Mouse (Mus musculus) heart, embryonic 11.5 days (tissue): ENCODE measurements at regions not wholly inside any gene's neighbourhood (a gene's known extent, or its start where the extent isn't known, plus 50 kb on each side); places are given as distances from the start of the nearest gene placed in this dataset.

Experiments
- ATAC-seq: fragments of 200-750 bp; cut with Nextera tagmentation; replicated peaks from 2 replicates; pipeline ENCODE4 v1.8.0; 2017; ENCODE audit warnings: moderate library complexity; ENCODE audit not compliant: insufficient number of reproducible peaks, low FRiP score, low TSS enrichment
- H3K27ac ChIP-seq: fragments of 300-500 bp; sonication (generic); 2 replicates; pipeline ENCODE4 v1.5.1; 2014; ENCODE audit warnings: mild to moderate bottlenecking, low read depth, low read length
- H3K27me3 ChIP-seq: fragments of 300-500 bp; sonication (generic); 2 replicates; pipeline ENCODE4 v1.6.1; 2014; ENCODE audit warnings: mild to moderate bottlenecking, low read length, mixed read lengths; ENCODE audit not compliant: control insufficient read depth, insufficient read depth
- H3K36me3 ChIP-seq: fragments of 300-500 bp; sonication (generic); 2 replicates; pipeline ENCODE4 v1.6.1; 2014; ENCODE audit warnings: mild to moderate bottlenecking, low read length, moderate library complexity, mixed read lengths; ENCODE audit not compliant: control insufficient read depth, insufficient read depth
- H3K4me1 ChIP-seq: fragments of 300-500 bp; sonication (generic); 2 replicates; pipeline ENCODE4 v1.6.1; 2014; ENCODE audit warnings: low read length; ENCODE audit not compliant: control insufficient read depth, insufficient read depth
- H3K4me2 ChIP-seq: fragments of 300-500 bp; sonication (generic); 2 replicates; pipeline ENCODE4 v1.6.1; 2014; ENCODE audit warnings: mild to moderate bottlenecking, moderate library complexity
- H3K4me3 ChIP-seq: fragments of 300-500 bp; sonication (generic); 2 replicates; pipeline ENCODE4 v1.5.1; 2014; ENCODE audit warnings: low read depth, low read length
- H3K9ac ChIP-seq: fragments of 300-500 bp; sonication (generic); 2 replicates; pipeline ENCODE4 v1.6.1; 2014; ENCODE audit warnings: mild to moderate bottlenecking, low read depth, low read length, moderate library complexity
- H3K9me3 ChIP-seq: fragments of 300-500 bp; sonication (generic); replicated peaks from 2 replicates; pipeline ENCODE4 v1.6.1; 2016; ENCODE audit warnings: low read length; ENCODE audit not compliant: control insufficient read depth
- WGBS: fragments of 180-500 bp; shearing (Covaris S2); extraction: QIAGEN DNeasy Blood & Tissue Kit; methylation state at CpG from one replicate; pipeline ENCODE4 v1.1.7; 2014; ENCODE audit not compliant: insufficient replicate concordance; 5-methylcytosine and 5-hydroxymethylcytosine counted together

DNA sequence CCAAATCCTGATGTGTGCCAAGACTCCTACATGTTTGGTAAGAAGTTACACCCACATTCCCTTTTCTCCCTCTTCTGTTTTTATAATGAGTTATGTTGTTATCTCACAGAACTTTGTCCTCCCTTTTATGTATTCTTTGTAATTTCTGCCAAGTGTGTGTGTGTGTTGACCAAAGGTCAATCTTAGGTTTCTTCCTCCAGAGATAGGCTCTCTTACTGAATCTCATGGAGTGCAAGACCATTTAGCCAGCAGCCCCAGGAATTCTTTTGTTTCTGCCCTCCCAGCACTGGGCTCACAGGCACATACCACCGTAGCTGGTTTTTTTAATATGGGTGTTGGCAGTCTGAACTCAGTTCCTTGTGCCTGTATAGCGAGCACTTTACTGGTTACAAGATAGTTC lies 119.8 kb upstream of the Pmfbp1 start:
- H3K27ac ChIP-seq, result no peak overlapping the region
- no peak overlapping the region for H3K4me2 ChIP-seq
- no peak overlapping the region for H3K4me3 ChIP-seq
- H3K9me3 ChIP-seq, result no peaks in the 10 kb centered on the region
- no peaks in the 10 kb centered on the region for H3K36me3 ChIP-seq
- no peaks in the 10 kb centered on the region for H3K4me1 ChIP-seq
- 56% methylated on average over 2 of the region's 2 CpGs for WGBS
- H3K27me3 ChIP-seq, result no peaks in the 10 kb centered on the region
- H3K9ac ChIP-seq, result no peak overlapping the region
- no peak for ATAC-seq

DNA sequence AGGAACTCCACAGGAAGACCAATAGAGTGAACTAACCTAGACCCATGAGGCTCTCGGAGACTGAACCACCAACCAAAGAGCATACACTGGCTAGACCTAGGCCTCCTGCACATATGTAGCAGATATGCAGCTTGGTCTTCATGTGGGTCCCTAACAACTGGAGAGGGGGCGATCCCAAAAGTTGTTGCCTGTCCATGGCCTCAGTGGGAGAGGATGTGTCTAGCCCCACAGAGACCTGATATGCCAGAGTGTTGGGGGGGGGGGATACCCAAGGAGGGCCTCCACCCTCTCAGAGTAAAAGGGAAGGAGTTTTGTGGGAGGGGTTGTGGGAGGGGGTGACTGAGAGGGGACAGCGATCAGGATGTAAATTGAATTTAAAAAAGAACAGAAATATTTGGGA lies 108.9 kb upstream of the Pmfbp1 start:
- ATAC-seq, result no peak
- Histone ChIP-seq H3K9ac (no peak overlapping the region), H3K4me1 (no peaks in the 10 kb centered on the region), H3K9me3 (no peaks in the 10 kb centered on the region), H3K36me3 (no peaks in the 10 kb centered on the region), H3K27ac (no peak overlapping the region), H3K4me2 (no peak overlapping the region), H3K27me3 (no peaks in the 10 kb centered on the region), H3K4me3 (no peak overlapping the region)
- 81% methylated on average over 3 of the region's 3 CpGs for whole genome bisulfite sequencing

DNA sequence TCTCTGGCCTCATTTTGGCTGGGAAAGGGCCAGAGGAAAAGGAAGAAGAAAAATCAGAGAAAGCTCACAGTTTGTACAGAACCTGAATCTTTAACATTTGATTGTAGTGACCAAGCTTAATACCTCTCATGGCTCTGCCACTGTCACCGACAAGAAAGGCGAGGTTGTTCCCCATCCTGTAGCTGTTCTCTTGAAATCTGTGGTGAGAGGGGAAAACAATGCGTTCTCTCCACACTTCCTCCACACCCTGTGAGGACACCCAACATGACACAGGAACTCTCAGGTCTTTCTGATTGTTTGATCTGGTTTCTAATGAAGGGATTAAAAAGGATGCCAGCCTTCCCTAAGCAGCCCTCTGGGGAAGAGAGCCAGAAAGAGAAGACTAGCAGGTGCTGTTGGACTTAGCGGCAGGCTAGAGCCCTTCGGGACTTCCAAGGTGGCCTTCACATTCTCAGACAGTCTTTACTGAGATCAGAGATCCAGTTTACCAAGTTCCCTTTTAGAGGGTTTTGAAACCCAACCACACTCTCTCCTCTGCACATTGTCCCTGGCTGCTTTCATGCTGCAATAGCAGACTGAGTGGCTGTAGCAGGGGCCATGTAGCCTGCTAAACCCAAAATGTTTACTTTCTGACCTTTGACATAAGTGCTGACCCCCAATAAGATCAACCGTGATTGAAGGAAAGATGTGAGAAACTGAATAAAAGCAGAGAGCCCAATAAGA lies 98.5 kb upstream of the Pmfbp1 start:
- Histone ChIP-seq H3K36me3 (no peaks in the 10 kb centered on the region), H3K4me3 (no peak overlapping the region), H3K4me1 (no peaks in the 10 kb centered on the region), H3K4me2 (no peak overlapping the region), H3K27ac (no peak overlapping the region), H3K27me3 (no peaks in the 10 kb centered on the region), H3K9ac (no peak overlapping the region), H3K9me3 (no peaks in the 10 kb centered on the region)
- ATAC-seq, result no peak
- WGBS, result 72% methylated on average over 6 of the region's 6 CpGs

DNA sequence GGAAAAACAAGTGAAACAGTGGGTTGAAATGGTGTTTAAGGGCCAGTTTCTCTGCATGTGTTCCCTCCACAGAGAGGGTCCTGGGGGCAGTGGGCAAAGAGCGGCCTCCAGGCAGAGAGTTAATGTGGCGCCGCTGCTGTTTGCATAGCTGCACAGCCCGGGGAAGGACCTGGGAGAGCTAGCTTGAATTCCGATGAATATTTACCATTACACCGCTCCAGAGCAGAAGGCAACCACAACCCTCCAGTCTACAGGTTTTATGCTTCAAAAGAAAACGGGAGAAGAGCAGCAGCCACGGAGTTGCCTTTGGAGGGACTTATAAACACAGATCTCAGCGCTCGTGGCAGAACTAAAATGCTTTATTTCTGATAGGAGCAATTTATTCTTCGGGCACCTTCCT lies 94.2 kb upstream of the Pmfbp1 start:
- H3K36me3 ChIP-seq, result no peaks in the 10 kb centered on the region
- H3K9me3 ChIP-seq, result no peaks in the 10 kb centered on the region
- no peak for ATAC-seq
- H3K27ac ChIP-seq, result no peak overlapping the region
- no peak overlapping the region for H3K4me3 ChIP-seq
- 73% methylated on average over 11 of the region's 11 CpGs for WGBS
- H3K4me2 ChIP-seq, result no peak overlapping the region
- H3K27me3 ChIP-seq, result no peaks in the 10 kb centered on the region
- H3K4me1 ChIP-seq, result no peaks in the 10 kb centered on the region
- no peak overlapping the region for H3K9ac ChIP-seq

DNA sequence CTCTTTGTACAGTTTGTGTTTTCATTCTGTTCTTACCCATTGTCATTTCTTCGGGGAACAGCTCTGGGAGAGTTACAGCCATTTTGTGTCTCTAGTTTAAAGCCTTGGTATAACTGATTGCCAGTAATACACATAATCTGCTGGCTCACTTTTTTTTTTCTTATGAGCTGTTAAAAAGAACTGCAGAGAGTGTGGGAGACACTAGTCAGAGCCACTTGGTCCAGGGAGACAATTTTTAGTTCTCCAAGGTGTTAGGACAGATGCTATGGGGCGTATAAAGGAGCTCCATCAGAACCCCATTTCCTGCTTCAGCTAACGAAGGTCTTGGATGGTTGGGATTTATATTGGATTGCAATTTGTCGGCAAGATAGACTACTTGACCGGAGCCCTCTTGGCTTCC lies 93.6 kb upstream of the Pmfbp1 start:
- Histone ChIP-seq H3K36me3 (no peaks in the 10 kb centered on the region), H3K27ac (no peak overlapping the region), H3K4me1 (no peaks in the 10 kb centered on the region), H3K27me3 (no peaks in the 10 kb centered on the region), H3K9me3 (no peaks in the 10 kb centered on the region), H3K9ac (no peak overlapping the region), H3K4me2 (no peak overlapping the region), H3K4me3 (no peak overlapping the region)
- 90% methylated on average over 5 of the region's 5 CpGs for WGBS
- no peak for ATAC-seq

DNA sequence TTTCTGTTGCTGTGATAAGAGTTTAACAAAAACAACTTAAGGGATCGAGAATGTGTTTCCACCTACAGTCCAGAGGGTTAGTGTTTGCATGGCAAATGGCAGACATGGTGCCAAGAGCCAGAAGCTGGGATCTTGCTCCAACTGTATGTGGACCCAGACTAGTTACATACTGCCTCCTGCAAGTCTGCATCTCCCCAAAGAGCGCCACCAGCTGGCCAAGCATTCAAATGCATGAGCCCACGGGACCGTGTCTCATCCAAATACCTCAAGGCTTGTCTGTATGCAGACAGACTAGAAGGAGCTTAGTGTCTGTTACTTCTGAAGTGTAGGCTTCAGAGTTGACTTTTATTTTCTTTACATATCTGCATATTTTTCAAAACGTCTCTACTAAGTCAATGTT lies 85.9 kb upstream of the Pmfbp1 start:
- WGBS, result 46% methylated on average over 5 of the region's 5 CpGs

DNA sequence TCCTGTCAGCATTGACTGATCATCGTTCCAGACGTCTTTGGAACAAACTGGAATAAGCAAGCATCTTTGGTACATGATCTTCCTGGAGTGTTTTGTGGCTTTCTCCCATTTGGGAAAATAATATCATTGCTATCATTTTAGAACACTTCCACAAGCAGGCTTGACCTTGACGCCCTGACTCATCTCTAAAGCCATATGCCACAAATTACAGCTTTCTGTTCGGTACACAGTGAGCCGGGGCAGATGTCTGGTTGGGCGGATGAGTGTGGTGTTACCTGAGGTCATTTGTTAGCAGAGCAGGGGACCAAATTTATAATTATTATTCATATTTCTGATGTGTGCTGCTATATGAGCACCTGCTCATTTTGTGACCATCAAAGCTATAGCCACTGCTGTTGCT lies 83.3 kb upstream of the Pmfbp1 start:
- Histone ChIP-seq H3K36me3 (no peaks in the 10 kb centered on the region), H3K9ac (no peak overlapping the region), H3K27me3 (no peaks in the 10 kb centered on the region), H3K4me1 (no peaks in the 10 kb centered on the region), H3K4me3 (no peak overlapping the region), H3K27ac (no peak overlapping the region), H3K4me2 (no peak overlapping the region), H3K9me3 (no peaks in the 10 kb centered on the region)
- WGBS, result 81% methylated on average over 6 of the region's 6 CpGs
- ATAC-seq, result no peak

More for the DNA sequence above, 85.9 kb upstream of the Pmfbp1 start:
- H3K9ac ChIP-seq, result no peak overlapping the region
- H3K4me3 ChIP-seq, result no peak overlapping the region
- no peaks in the 10 kb centered on the region for H3K4me1 ChIP-seq
- no peak for ATAC-seq
- H3K27ac ChIP-seq, result no peak overlapping the region
- H3K9me3 ChIP-seq, result no peaks in the 10 kb centered on the region
- no peak overlapping the region for H3K4me2 ChIP-seq
- H3K36me3 ChIP-seq, result no peaks in the 10 kb centered on the region
- no peaks in the 10 kb centered on the region for H3K27me3 ChIP-seq

DNA sequence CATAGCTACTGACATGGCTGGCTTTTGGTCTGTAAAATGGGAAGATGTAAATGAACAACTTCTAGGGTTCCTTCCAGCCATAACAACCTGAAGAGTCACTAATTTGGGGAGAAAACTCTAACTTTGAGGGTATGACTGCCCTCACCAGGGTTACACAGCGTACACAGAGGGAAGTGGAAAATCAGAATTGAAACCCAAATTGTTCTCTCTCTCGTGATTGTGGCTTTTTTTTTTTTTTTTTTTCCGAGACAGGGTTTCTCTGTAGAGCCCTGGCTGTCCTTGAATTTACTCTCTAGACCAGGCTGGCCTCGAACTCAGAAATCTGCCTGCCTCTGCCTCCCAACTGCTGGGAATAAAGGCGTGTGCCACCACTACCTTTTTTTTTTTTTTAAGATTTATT lies 80.4 kb upstream of the Pmfbp1 start:
- no peaks in the 10 kb centered on the region for H3K27me3 ChIP-seq
- H3K4me1 ChIP-seq, result no peaks in the 10 kb centered on the region
- no peak overlapping the region for H3K4me2 ChIP-seq
- H3K4me3 ChIP-seq, result no peak overlapping the region
- 71% methylated on average over 5 of the region's 5 CpGs for WGBS
- no peak for ATAC-seq
- H3K27ac ChIP-seq, result no peak overlapping the region
- no peaks in the 10 kb centered on the region for H3K36me3 ChIP-seq
- no peak overlapping the region for H3K9ac ChIP-seq
- H3K9me3 ChIP-seq, result no peaks in the 10 kb centered on the region

DNA sequence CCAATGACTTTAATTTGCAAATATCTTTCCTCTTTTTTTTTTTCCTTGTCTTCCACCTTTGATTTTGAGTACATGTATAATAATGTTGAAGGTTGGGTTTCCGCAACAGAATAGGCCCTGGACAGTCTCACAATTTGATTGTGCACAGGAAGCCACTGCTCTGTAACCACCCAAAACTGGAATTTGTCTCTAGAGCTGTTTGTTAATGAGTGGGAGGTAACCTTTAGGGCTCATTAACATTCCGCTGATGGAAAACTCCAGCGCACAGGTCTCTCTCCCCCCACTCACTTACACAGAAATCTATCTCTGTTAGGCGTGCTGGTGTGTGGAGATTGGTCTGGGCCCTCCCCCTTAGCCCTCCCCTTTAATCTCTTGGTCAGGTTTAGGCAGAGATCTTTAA lies 78.5 kb upstream of the Pmfbp1 start:
- H3K4me1 ChIP-seq, result no peaks in the 10 kb centered on the region
- WGBS, result 62% methylated on average over 4 of the region's 4 CpGs
- H3K27me3 ChIP-seq, result no peaks in the 10 kb centered on the region
- no peaks in the 10 kb centered on the region for H3K36me3 ChIP-seq
- no peak overlapping the region for H3K4me2 ChIP-seq
- no peak overlapping the region for H3K4me3 ChIP-seq
- no peak overlapping the region for H3K27ac ChIP-seq
- no peaks in the 10 kb centered on the region for H3K9me3 ChIP-seq
- H3K9ac ChIP-seq, result no peak overlapping the region
- no peak for ATAC-seq
